Mouse (Mus musculus) gastrocnemius, adult 2 months (tissue): Measurements from ENCODE around the gene Pld6. TPM values are rescaled to one million over a fixed set of nuclear protein-coding genes. Genes with fewer than 3 reads are reported as not detected.
A peak's percentile ranks its signal among the peaks of the same experiment; 100 is the strongest.
"Not testable (repeated sequence)": the region's sequence is repeated elsewhere in the genome, so short reads cannot be mapped to it uniquely, and the experiment has no call there.

Experiments
- DNase-seq: peaks from one replicate; pipeline ENCODE4 v3.0.0; 2022
- H3K27ac ChIP-seq: fragments of 200-600 bp; 2 replicates; pipeline ENCODE4 v1.8.1; 2022; ENCODE audit warnings: mild to moderate bottlenecking
- H3K4me3 ChIP-seq: fragments of 200-600 bp; 2 replicates; pipeline ENCODE4 v1.8.1; 2022; ENCODE audit warnings: mild to moderate bottlenecking, moderate library complexity
- CTCF ChIP-seq: fragments of 200-600 bp; IDR thresholded peaks from 2 replicates; pipeline ENCODE4 v1.8.1; 2022; ENCODE audit warnings: antibody characterized with exemption, mild to moderate bottlenecking, moderate library complexity
- intact Hi-C: fragments of 180-260 bp; cut with DNase I; formaldehyde crosslinking; loops from one replicate; pipeline ENCODE4 v1.15.1; 2025
- total RNA-seq, 2 experiments: library from RNA; stranded (reverse); gene quantifications; 2 replicates each; pipeline ENCODE4 v1.2.3; 2021

Pld6 gene
- total RNA-seq, 2 experiments from 2014 or later = not detected

DNA sequence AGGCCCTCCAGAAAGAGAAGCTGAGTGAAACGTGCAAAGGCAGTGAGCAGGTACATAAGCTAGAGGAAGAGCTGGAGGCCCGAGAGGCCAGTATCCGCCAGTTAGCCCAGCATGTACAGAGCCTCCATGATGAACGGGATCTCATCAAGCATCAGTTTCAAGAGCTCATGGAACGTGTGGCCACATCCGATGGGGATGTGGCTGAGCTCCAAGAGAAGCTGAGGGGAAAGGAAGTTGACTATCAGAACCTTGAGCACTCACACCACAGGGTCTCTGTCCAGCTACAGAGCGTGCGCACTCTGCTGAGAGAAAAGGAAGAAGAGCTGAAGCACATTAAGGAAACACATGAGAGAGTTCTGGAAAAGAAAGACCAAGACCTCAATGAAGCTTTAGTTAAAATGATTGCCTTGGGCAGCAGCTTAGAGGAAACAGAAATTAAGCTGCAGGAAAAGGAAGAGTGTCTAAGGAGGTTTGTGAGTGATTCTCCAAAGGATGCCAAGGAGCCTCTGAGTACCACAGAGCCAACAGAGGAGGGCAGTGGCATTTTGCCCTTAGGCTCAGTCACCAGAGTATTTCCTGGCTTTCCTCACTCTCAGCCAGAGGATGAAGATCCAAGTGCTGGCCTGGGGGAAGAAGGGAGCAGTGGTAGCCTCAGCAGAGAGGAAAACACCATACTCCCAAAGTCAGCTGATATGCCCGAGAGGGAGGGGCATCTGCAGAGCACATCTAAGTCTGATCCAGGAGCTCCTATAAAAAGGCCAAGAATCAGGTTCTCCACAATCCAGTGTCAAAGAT lies 29.1 kb downstream of the Pld6 start:
- peak overlapping the region; percentile 61 for H3K27ac ChIP-seq
- peak; percentile 42 for DNase-seq
- H3K4me3 ChIP-seq = no peak overlapping the region
- TF ChIP-seq CTCF = no peak
- intact Hi-C loops = no loop called here

DNA sequence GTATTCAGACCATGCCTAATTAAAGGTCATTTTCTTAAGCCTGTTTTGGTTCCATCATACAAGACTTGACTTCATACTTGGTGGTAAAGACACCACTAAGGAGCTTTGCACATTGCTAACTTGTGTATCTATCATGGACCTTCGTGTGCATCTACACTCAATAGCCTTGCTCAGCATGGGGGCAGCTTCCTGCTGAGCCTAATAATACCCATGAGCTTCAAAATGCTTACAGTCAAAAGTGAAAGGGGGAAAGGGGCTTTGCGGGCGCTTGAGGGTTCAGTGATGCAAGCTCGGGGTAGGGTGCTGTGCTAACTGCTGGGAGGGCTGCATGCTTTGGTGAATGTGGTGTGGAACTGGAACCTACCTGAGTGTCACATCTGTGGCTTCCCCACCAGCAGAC lies 31.1 kb downstream of the Pld6 start:
- DNase-seq = no peak
- intact Hi-C loops = no loop called here

DNA sequence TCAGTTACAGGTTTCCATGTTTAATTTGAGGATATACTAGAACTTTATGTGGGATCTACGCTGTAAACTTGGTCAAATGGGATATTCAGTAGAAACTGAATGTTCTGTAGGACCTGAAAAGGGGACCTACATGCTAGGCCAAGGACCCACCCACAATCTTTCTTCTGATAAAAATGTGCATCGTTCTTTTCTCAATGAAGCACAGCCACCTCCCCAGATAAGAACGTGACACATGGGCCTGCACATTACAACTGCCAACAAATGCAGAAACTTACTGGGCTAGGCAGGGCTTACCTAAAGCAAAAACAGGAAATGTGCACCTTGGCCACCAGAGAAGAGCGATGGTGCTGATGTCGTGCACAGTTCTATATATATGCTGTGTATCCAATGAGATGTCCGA lies 32.9 kb downstream of the Pld6 start:
- TF ChIP-seq CTCF = no peak
- intact Hi-C loops = no loop called here
- no peak for DNase-seq
- Histone ChIP-seq H3K27ac (no peak overlapping the region), H3K4me3 (no peak overlapping the region)

More for the DNA sequence above, 31.1 kb downstream of the Pld6 start:
- no peak for TF ChIP-seq CTCF
- Histone ChIP-seq H3K4me3 (no peak overlapping the region), H3K27ac (no peak overlapping the region)

DNA sequence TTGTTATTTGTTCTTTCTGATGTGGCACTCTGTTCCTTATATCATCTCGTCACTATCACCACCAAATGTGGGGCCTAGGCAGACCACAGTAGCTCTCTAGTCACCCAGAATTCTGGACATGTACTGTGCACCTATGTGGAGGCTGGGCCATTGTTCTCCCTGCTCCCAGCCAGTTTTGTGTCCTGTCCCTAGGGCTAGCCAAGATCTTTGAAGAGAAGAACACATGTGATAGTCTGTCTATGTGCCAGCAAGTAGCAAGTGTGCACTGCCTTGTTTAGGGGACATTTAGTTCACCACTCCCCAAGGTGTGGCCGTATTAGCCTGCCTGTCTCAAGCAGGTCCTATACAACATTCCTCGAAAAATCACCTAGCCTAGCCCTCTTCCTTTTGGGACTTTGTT lies 38.4 kb downstream of the Pld6 start:
- Histone ChIP-seq H3K4me3 (no peak overlapping the region), H3K27ac (no peak overlapping the region)
- intact Hi-C loops = no loop called here
- no peak for DNase-seq
- TF ChIP-seq CTCF = no peak

DNA sequence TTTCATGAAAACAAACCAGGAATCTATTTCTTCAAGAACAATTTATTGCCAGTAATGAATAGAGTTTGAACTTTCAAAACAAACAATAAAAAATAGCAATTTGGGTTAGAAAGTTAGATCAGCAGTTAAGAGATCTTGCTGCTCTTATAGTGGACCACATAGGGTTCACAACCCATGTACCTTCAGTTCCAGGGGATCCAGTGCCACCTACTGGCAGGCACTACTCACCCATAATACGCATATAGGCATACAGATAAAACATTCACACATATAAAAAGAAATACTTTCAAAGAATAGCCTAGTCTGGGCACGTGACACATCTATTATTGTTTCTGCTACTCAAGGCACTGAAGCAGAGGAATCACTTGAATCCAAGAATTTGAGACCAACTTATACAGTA lies 40.8 kb downstream of the Pld6 start:
- Histone ChIP-seq H3K27ac (no peak overlapping the region), H3K4me3 (no peak overlapping the region)
- TF ChIP-seq CTCF = peak; percentile 84
- peak; percentile 68 for DNase-seq
- intact Hi-C loops = loop anchor here (2.0 kb wide), 2 partner anchors 114 to 122 kb away; no protein-coding TSS in a partner anchor

DNA sequence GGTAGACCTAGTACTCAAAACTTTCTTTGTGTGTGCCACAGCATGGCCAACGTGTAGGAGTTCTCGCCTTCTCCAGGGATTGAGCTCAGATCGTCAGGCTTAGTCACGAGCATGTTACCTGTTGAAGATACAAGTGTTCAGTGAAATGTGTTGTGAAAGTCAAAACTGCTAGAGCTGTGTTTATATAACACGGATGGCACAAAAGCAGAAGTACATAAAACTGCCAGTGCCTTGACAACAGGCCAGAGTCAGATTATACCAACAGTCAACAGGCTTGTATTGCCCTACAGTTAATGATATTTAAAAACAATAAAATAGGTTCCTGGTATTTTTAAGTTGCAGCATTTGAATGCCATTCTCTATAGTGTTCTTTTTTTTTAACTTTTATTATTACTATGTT lies 41.6 kb downstream of the Pld6 start:
- H3K27ac ChIP-seq = no peak overlapping the region
- TF ChIP-seq CTCF = no peak
- H3K4me3 ChIP-seq = no peak overlapping the region
- intact Hi-C loops = loop anchor here (2.0 kb wide), 2 partner anchors 113 to 121 kb away; no protein-coding TSS in a partner anchor
- no peak for DNase-seq

DNA sequence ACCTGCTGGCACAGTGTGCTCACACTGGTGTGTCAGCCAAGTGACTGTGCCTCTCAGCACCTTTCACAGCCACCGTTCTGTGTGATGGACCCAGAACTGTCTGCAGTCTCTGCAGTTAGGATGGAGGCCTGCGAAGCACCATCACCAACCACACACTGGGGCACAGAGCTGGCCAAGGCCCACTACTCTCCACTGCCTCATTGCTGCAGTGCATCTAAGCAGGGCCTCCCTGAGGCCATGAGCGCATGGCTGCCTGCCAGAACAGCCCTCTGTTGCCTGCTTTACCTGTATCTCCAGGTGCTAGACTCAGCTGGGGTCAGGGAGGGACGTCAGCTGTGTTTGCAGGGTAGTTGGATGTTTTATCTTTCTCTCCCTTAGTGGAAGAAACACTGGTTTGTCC lies 43.1 kb downstream of the Pld6 start:
- Histone ChIP-seq H3K4me3 (no peak overlapping the region), H3K27ac (no peak overlapping the region)
- TF ChIP-seq CTCF = no peak
- no peak for DNase-seq
- intact Hi-C loops = no loop called here

DNA sequence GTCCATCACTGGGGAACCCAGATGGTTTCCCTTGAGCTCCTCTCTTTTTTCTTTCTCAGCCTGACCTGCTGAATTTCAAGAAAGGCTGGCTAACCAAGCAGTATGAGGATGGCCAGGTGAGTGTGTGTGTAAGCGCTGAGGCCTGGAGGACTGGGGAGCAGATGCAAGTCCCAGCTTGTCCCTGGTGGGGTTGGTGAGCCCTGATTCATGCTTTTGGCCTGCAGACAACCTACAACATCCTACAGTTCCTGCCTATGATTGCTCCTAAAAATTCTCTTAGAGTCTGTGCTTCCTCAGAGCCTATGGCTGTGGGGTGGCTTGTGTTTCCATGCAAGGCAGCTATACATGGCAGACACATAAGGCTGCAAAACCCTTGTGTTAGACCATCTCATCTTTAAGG lies 43.7 kb downstream of the Pld6 start:
- no peak for DNase-seq
- intact Hi-C loops = no loop called here
- H3K27ac ChIP-seq = no peak overlapping the region
- H3K4me3 ChIP-seq = no peak overlapping the region
- no peak for TF ChIP-seq CTCF

DNA sequence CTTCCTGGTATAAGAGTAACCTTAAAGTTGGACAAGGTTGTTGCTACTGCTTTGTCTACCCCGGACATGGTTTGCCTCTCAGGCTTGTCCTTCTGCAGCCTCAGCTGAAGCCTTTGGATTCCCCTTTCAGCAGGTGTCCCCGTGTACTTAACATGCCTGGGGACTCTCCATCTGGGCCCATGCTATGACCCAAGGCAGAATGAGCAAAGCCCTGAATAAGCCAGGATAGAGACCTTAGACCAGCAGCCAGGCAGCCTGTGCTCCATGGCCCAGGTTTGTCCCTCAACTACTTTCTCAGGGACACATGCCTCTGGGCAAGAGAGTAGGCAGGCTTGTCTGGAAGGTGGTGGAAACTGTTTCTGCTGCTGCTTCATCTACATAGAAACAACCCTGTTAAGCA lies 44.1 kb downstream of the Pld6 start:
- no peak for TF ChIP-seq CTCF
- intact Hi-C loops = no loop called here
- no peak for DNase-seq
- Histone ChIP-seq H3K4me3 (no peak overlapping the region), H3K27ac (no peak overlapping the region)

DNA sequence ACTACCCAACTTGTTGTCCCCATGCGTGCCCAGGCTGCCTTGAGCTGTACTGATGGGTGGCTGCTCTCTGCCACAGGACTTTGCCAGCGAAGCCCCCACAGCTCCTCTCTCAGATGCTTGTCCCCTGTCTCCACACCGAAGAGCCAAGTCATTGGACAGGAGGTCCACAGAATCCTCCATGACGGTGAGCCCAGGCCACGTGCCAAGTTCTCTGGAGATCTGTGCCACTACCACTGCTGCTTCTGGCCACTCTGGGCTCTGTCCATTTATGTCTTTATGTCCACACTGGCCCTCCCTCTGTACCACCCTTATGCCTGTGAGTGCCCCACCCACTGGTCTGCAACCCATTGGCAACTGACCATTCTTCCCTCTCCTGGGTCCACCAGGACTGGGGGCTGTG lies 45.5 kb downstream of the Pld6 start:
- no peak for TF ChIP-seq CTCF
- intact Hi-C loops = no loop called here
- Histone ChIP-seq H3K4me3 (no peak overlapping the region), H3K27ac (no peak overlapping the region)
- DNase-seq = no peak

DNA sequence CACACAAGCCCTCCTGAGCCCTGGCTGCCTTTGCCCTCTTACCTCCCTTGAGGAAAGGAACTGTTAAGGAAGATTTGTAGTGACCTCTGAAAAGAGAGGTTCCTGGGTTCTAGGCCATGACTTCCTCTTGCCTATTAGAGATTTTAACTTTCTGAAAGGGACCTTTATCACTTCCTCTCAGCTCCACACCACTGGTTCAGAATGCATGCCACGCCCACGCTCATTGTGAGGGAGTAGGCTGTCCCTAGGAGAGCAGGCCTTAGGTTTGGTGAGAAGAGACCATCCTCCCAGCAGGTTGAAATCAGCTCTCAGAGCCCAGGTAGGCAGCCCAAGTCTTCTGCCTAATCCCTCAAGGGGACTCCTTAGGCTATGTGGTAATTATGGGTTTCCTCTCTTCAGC lies 47.4 kb downstream of the Pld6 start:
- no peak for DNase-seq
- Histone ChIP-seq H3K4me3 (no peak overlapping the region), H3K27ac (no peak overlapping the region)
- intact Hi-C loops = no loop called here
- no peak for TF ChIP-seq CTCF

DNA sequence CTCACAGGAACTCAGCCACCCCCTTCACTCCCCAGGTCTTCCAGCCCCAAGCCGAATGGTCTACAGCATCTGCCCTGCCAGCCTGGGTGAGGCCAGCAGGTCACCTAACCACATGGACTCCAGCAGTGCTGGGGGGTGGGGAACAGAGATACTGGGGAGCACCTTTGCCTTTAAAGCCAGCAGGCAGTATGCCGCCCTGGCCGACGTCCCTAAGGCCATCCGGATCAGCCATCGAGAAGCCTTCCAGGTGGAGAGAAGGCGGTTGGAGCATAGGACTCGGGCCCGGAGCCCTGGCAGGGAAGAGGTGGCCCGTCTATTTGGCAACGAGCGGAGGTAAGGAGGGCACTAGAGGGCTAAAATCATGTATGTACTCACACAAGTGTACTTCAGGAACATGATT lies 50.2 kb downstream of the Pld6 start:
- no peak for TF ChIP-seq CTCF
- Histone ChIP-seq H3K4me3 (no peak overlapping the region), H3K27ac (no peak overlapping the region)
- DNase-seq = no peak
- intact Hi-C loops = no loop called here

DNA sequence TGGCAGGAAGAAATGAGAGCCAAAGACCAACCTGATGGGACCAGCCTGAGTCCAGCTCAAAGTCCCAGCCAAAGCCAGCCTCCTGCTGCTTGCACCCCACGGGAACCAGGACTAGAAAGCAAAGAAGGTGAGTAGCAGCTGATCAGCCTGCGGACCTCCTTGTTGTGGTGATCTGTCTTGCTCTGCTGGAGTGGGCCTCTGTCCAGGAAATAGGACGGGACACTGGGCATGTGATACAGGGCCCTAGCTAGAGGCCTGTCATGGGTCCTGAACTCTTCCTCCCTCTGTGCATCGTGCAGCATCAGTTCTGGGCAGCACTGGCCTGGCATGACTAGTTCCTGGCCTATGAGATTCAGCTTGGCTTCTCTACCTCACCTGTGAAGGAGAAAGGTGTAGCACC lies 51.5 kb downstream of the Pld6 start:
- H3K27ac ChIP-seq, H3K4me3 ChIP-seq, DNase-seq, intact Hi-C loops: not testable (repeated sequence)

DNA sequence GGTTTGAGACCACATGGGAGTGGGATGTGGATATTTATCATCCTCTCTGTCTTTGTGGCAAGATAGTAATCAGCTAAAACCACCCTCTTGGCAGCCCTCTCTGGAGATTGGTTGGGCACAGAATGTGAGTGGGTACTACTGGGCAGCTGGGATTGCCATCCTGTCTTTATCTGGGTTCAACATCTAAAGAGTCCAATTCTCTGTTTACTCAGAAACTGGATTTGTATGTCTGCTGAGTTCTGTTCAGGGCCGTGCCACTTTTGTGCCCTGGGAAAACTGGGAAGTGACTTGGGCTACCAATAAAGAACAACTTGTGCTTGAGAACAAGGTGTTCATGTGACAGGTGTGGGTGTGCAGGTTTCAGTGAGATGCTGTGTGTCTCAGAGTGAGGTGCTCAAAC lies 53.1 kb downstream of the Pld6 start:
- DNase-seq = no peak
- TF ChIP-seq CTCF = no peak
- H3K4me3 ChIP-seq = no peak overlapping the region
- H3K27ac ChIP-seq = peak overlapping the region; percentile 82; the same call in 1 of the 2 replicates
- intact Hi-C loops = loop anchor here (5.0 kb wide), 1 partner anchor 102 kb away; no protein-coding TSS in a partner anchor

Other genes starting within 250 kb of the Pld6 start
- under 1 TPM; 0.14 to 0.15 TPM for gene Nlrp3, start 246.1 kb downstream of the Pld6 start, total RNA-seq
- not detected for gene Olfr222, start 211.4 kb downstream of the Pld6 start, total RNA-seq
- gene Olfr223, start 194.4 kb downstream of the Pld6 start, total RNA-seq = not detected
- 10 to 100 TPM; 75.6 to 87.2 TPM for gene Mprip, start 126.3 kb downstream of the Pld6 start, total RNA-seq
- gene Flcn, start 22.4 kb upstream of the Pld6 start, total RNA-seq = 10 to 100 TPM; 46.3 to 51.3 TPM
- gene Nt5m, start 51.8 kb upstream of the Pld6 start, total RNA-seq = 10 to 100 TPM; 17.8 to 22.2 TPM
- 10 to 100 TPM; 84.8 to 89.9 TPM for gene Cops3, start 52.2 kb upstream of the Pld6 start, total RNA-seq
- gene Med9, start 160.6 kb upstream of the Pld6 start, total RNA-seq = 10 to 100 TPM; 17.3 to 18.3 TPM
- gene Rasd1, start 177.3 kb upstream of the Pld6 start, total RNA-seq = 1 to 10 TPM in 1 of 2 experiments, under 1 TPM in 1; 0.74 to 6.3 TPM